Mouse (Mus musculus) T-cell, adult 66 days (primary cell): ENCODE measurements around the gene Zfp979. TPM values are rescaled to one million over a fixed set of nuclear protein-coding genes. Genes with fewer than 3 reads are reported as not detected.

ENCODE experiments used
- total RNA-seq, 2 experiments: library from RNA; stranded (reverse); gene quantifications; 3 replicates in 1 of 2; 4 replicates in 1 of 2; pipeline ENCODE4 v1.2.4; 2023

Gene Zfp979
- not detected for total RNA-seq

GRCm38 (mm10) chr4:147642413-147642812 lies at the start of gene Zfp979:
Zfp979 (minus strand) TSS chr4:147642513.

Other genes with a start within 250 kb of the Zfp979 start
- gene Zfp982, start 150.1 kb downstream of the Zfp979 start, total RNA-seq = 1 to 10 TPM in 1 of 2 experiments, not detected in 1; 1.0 TPM
- gene Gm16503, start 102.3 kb downstream of the Zfp979 start, total RNA-seq = under 1 TPM; 0.18 to 0.26 TPM
- gene Zfp985, start 89.2 kb downstream of the Zfp979 start, total RNA-seq = under 1 TPM; 0.20 to 0.36 TPM
- gene Zfp534, start 60.0 kb upstream of the Zfp979 start, total RNA-seq = under 1 TPM; 0.44 to 0.99 TPM
- 10 to 100 TPM; 12.5 to 13.3 TPM for gene Zfp984, start 167.3 kb upstream of the Zfp979 start, total RNA-seq
- 10 to 100 TPM in 1 of 2 experiments, 1 to 10 TPM in 1; 6.8 to 12.3 TPM for gene Zfp933, start 205.9 kb upstream of the Zfp979 start, total RNA-seq
- 10 to 100 TPM; 38.3 to 39.7 TPM for gene Miip, start 226.3 kb upstream of the Zfp979 start, total RNA-seq
- gene Fv1, start 226.5 kb upstream of the Zfp979 start, total RNA-seq = 10 to 100 TPM; 17.8 to 20.8 TPM